Mouse (Mus musculus) cerebellum, adult 8-10 months (tissue): ENCODE measurements around the gene Gcnt1.

Experiments
- DNase-seq: peaks from one replicate; pipeline ENCODE4 v3.0.0; 2022

The Gcnt1 gene

GRCm38 (mm10) chr19:17372701-17373100 is at the start of gene Gcnt1:
Gene Gcnt1, minus strand, starts transcription at chr19:17372844.
- DNase-seq, result no peak

GRCm38 (mm10) chr19:17417855-17418254 is 45.2 kb upstream of the Gcnt1 start:
- no peak for DNase-seq

GRCm38 (mm10) chr19:17412915-17413459 is 40.3 kb upstream of the Gcnt1 start:
- no peak for DNase-seq

- no peak for DNase-seq
Observed at GRCm38 (mm10) chr19:17410465-17411065, 37.9 kb upstream of the Gcnt1 start.

GRCm38 (mm10) chr19:17409351-17409750 is 36.7 kb upstream of the Gcnt1 start:
- DNase-seq, result no peak

- no peak for DNase-seq
Observed at GRCm38 (mm10) chr19:17408591-17408990, 35.9 kb upstream of the Gcnt1 start.

- DNase-seq, result no peak
Observed at GRCm38 (mm10) chr19:17406823-17407222, 34.2 kb upstream of the Gcnt1 start.

- DNase-seq, result no peak
Observed at GRCm38 (mm10) chr19:17403175-17403574, 30.5 kb upstream of the Gcnt1 start.

GRCm38 (mm10) chr19:17400571-17400970 is 27.9 kb upstream of the Gcnt1 start:
- DNase-seq, result no peak

- no peak for DNase-seq
Observed at GRCm38 (mm10) chr19:17399965-17400364, 27.3 kb upstream of the Gcnt1 start.

- DNase-seq, result no peak
Observed at GRCm38 (mm10) chr19:17397922-17398321, 25.3 kb upstream of the Gcnt1 start.

- DNase-seq, result no peak
Observed at GRCm38 (mm10) chr19:17396802-17397201, 24.2 kb upstream of the Gcnt1 start.

- peak; percentile 91 for DNase-seq
Observed at GRCm38 (mm10) chr19:17393841-17394591, 21.4 kb upstream of the Gcnt1 start, which contains the start of gene Rfk. Gene Rfk, plus strand, starts transcription at chr19:17394043.

- no peak for DNase-seq
Observed at GRCm38 (mm10) chr19:17392866-17393265, 20.2 kb upstream of the Gcnt1 start.

GRCm38 (mm10) chr19:17388404-17388803 is 15.8 kb upstream of the Gcnt1 start:
- peak; percentile 31 for DNase-seq

- DNase-seq, result no peak
Observed at GRCm38 (mm10) chr19:17386424-17386823, 13.8 kb upstream of the Gcnt1 start.

GRCm38 (mm10) chr19:17385426-17385825 is 12.8 kb upstream of the Gcnt1 start:
- DNase-seq, result no peak

- no peak for DNase-seq
Observed at GRCm38 (mm10) chr19:17385022-17385421, 12.4 kb upstream of the Gcnt1 start.

GRCm38 (mm10) chr19:17382807-17383397 is 10.3 kb upstream of the Gcnt1 start:
- no peak for DNase-seq

- DNase-seq, result no peak
Observed at GRCm38 (mm10) chr19:17380549-17380948, 7.9 kb upstream of the Gcnt1 start.

- DNase-seq, result no peak
Observed at GRCm38 (mm10) chr19:17378845-17379244, 6.2 kb upstream of the Gcnt1 start.

- no peak for DNase-seq
Observed at GRCm38 (mm10) chr19:17369581-17369980, 3.1 kb downstream of the Gcnt1 start.

- DNase-seq, result no peak
Observed at GRCm38 (mm10) chr19:17368557-17368956, 4.1 kb downstream of the Gcnt1 start.
